Mouse (Mus musculus): ENCODE data around the gene Mipol1. TPM values are rescaled to one million over a fixed set of nuclear protein-coding genes. Genes with fewer than 3 reads are reported as not detected.

The Mipol1 gene
- 2.9 TPM in 2 replicates for polyA plus RNA-seq (2012; rRNA removed)

GRCm38 (mm10) chr12:57230192-57230706 is at the start of gene Mipol1, which contains the start of gene Prps1l3:
Mipol1 (plus strand) TSS chr12:57230427.
Prps1l3 (plus strand) TSS chr12:57230412.
- DNase-seq (ENCODE audit: low read depth) = peak; percentile 98
- TF ChIP-seq CTCF (IDR thresholded peaks at IDR 0.05; ENCODE audit: borderline replicate concordance, extremely low read depth, insufficient read depth, insufficient read length) = no peak
- peak; percentile 60; the same call in 1 of the 2 replicates for TF ChIP-seq POLR2A (IDR thresholded peaks at IDR 0.05; ENCODE audit: borderline replicate concordance, extremely low read depth, insufficient read depth, insufficient read length, poor library complexity, severe bottlenecking)

GRCm38 (mm10) chr12:57184401-57185147 is 45.7 kb upstream of the Mipol1 start:
- TF ChIP-seq POLR2A (IDR thresholded peaks at IDR 0.05; ENCODE audit: borderline replicate concordance, extremely low read depth, insufficient read depth, insufficient read length, poor library complexity, severe bottlenecking) (no peak), CTCF (IDR thresholded peaks at IDR 0.05; ENCODE audit: borderline replicate concordance, extremely low read depth, insufficient read depth, insufficient read length) (no peak)
- DNase-seq (ENCODE audit: low read depth) = peak; percentile 21

GRCm38 (mm10) chr12:57185475-57185874 is 44.8 kb upstream of the Mipol1 start:
- TF ChIP-seq CTCF (IDR thresholded peaks at IDR 0.05; ENCODE audit: borderline replicate concordance, extremely low read depth, insufficient read depth, insufficient read length) (peak; percentile 22; the same call in 1 of the 2 replicates), POLR2A (IDR thresholded peaks at IDR 0.05; ENCODE audit: borderline replicate concordance, extremely low read depth, insufficient read depth, insufficient read length, poor library complexity, severe bottlenecking) (no peak)
- DNase-seq (ENCODE audit: low read depth) = peak; percentile 32

- no peak for TF ChIP-seq POLR2A (IDR thresholded peaks at IDR 0.05; ENCODE audit: borderline replicate concordance, extremely low read depth, insufficient read depth, insufficient read length, poor library complexity, severe bottlenecking)
- no peak for DNase-seq (ENCODE audit: low read depth)
Observed at GRCm38 (mm10) chr12:57186126-57186525, 44.1 kb upstream of the Mipol1 start.

GRCm38 (mm10) chr12:57187032-57187431 is 43.2 kb upstream of the Mipol1 start:
- no peak for TF ChIP-seq POLR2A (IDR thresholded peaks at IDR 0.05; ENCODE audit: borderline replicate concordance, extremely low read depth, insufficient read depth, insufficient read length, poor library complexity, severe bottlenecking)
- TF ChIP-seq CTCF (IDR thresholded peaks at IDR 0.05; ENCODE audit: borderline replicate concordance, extremely low read depth, insufficient read depth, insufficient read length) = no peak

GRCm38 (mm10) chr12:57194609-57195008 is 35.6 kb upstream of the Mipol1 start:
- DNase-seq (ENCODE audit: low read depth) = peak; percentile 56
- TF ChIP-seq POLR2A (IDR thresholded peaks at IDR 0.05; ENCODE audit: borderline replicate concordance, extremely low read depth, insufficient read depth, insufficient read length, poor library complexity, severe bottlenecking) (no peak), CTCF (IDR thresholded peaks at IDR 0.05; ENCODE audit: borderline replicate concordance, extremely low read depth, insufficient read depth, insufficient read length) (peak; percentile 26; the same call in 1 of the 2 replicates)

More at GRCm38 (mm10) chr12:57187032-57187431, 43.2 kb upstream of the Mipol1 start:
- no peak for DNase-seq (ENCODE audit: low read depth)

- DNase-seq (ENCODE audit: low read depth) = no peak
- TF ChIP-seq POLR2A (IDR thresholded peaks at IDR 0.05; ENCODE audit: borderline replicate concordance, extremely low read depth, insufficient read depth, insufficient read length, poor library complexity, severe bottlenecking) (no peak), CTCF (IDR thresholded peaks at IDR 0.05; ENCODE audit: borderline replicate concordance, extremely low read depth, insufficient read depth, insufficient read length) (no peak)
Observed at GRCm38 (mm10) chr12:57196286-57196607, 34.0 kb upstream of the Mipol1 start.

- DNase-seq (ENCODE audit: low read depth) = peak; percentile 50
- TF ChIP-seq POLR2A (IDR thresholded peaks at IDR 0.05; ENCODE audit: borderline replicate concordance, extremely low read depth, insufficient read depth, insufficient read length, poor library complexity, severe bottlenecking) (no peak), CTCF (IDR thresholded peaks at IDR 0.05; ENCODE audit: borderline replicate concordance, extremely low read depth, insufficient read depth, insufficient read length) (no peak)
Observed at GRCm38 (mm10) chr12:57196608-57197362, 33.4 kb upstream of the Mipol1 start.

GRCm38 (mm10) chr12:57197363-57198026 is 32.7 kb upstream of the Mipol1 start, which contains the start of gene Slc25a21:
Slc25a21 (minus strand) TSS chr12:57197472.
- no peak for TF ChIP-seq CTCF (IDR thresholded peaks at IDR 0.05; ENCODE audit: borderline replicate concordance, extremely low read depth, insufficient read depth, insufficient read length)
- no peak for TF ChIP-seq POLR2A (IDR thresholded peaks at IDR 0.05; ENCODE audit: borderline replicate concordance, extremely low read depth, insufficient read depth, insufficient read length, poor library complexity, severe bottlenecking)
- peak; percentile 28 for DNase-seq (ENCODE audit: low read depth)

GRCm38 (mm10) chr12:57198269-57198668 is 32.0 kb upstream of the Mipol1 start:
- no peak for TF ChIP-seq POLR2A (IDR thresholded peaks at IDR 0.05; ENCODE audit: borderline replicate concordance, extremely low read depth, insufficient read depth, insufficient read length, poor library complexity, severe bottlenecking)
- TF ChIP-seq CTCF (IDR thresholded peaks at IDR 0.05; ENCODE audit: borderline replicate concordance, extremely low read depth, insufficient read depth, insufficient read length) = no peak
- DNase-seq (ENCODE audit: low read depth) = no peak

GRCm38 (mm10) chr12:57199427-57199826 is 30.8 kb upstream of the Mipol1 start:
- TF ChIP-seq CTCF (IDR thresholded peaks at IDR 0.05; ENCODE audit: borderline replicate concordance, extremely low read depth, insufficient read depth, insufficient read length) (no peak), POLR2A (IDR thresholded peaks at IDR 0.05; ENCODE audit: borderline replicate concordance, extremely low read depth, insufficient read depth, insufficient read length, poor library complexity, severe bottlenecking) (no peak)
- DNase-seq (ENCODE audit: low read depth) = no peak

All from brain, embryonic 14.5 days (tissue).